ENCODE assay signal across 7 mouse cellular contexts in the genomic region with DNA sequence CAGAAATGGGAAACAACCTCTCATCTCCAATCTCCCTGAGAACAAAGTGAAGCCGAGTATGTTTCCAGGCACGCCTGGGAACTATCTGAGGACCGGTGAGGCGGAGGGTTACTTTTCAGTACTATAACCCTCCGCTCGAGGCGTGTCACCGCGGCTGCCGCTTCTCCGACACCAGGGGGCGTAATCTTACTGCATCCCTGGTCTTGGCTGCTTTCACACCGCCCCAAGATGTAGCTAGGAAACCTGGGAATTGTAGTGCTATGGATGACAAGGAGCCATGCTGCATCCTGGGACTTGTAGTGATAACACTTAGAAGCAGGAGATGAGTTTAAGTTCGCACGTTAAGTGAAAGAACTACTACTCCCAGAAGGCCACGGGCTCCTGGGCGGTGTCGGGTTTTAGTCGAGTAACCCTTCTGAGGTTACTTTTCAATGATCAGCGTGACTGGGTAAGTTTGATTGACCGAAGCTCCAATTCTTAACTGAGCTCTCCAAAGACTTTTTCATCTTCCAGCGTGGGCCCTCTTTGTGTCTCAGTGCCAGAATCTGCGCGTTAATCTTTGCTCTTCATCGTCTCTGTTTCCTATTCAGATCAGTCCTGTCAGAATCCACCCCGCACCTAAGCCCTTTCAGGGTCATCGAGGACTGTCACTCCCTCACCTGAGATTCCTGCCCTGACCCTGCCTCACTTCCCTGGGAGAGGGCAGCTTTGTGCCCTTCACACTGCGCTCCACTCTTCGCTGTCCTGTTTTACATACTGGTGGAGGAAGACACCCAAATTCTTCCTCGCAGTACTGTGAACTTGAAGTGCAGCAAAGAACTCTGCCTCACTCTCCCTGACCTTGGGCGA. TPM values are rescaled to one million over a fixed set of nuclear protein-coding genes. Genes with fewer than 3 reads are reported as not detected.
DNase-seq lines count a peak whose midpoint lies in the region; ATAC-seq lines count a peak whose summit lies in the region.

Gene Pafah2 (plus strand): TSS at position 344 of the 849 bp plus-strand sequence.

- WGBS in embryonic facial prominence, embryonic 12.5 days = under 1% methylated on average over 31 of the region's 31 CpGs
- 1% methylated on average over 31 of the region's 31 CpGs for WGBS in limb, embryonic 11.5 days
- 1% methylated on average over 31 of the region's 31 CpGs for WGBS in midbrain, embryonic 14.5 days

- no peaks in the 10 kb centered on the region for H3K36me3 ChIP-seq in embryonic facial prominence, embryonic 12.5 days
- H3K36me3 ChIP-seq in limb, embryonic 11.5 days (ENCODE audit: control insufficient read depth, insufficient read depth, low read length) = no peaks in the 10 kb centered on the region
- H3K36me3 ChIP-seq in midbrain, embryonic 14.5 days (ENCODE audit: control insufficient read depth, insufficient read depth, low read length) = no peaks in the 10 kb centered on the region

- no peaks in the 10 kb centered on the region for H3K27me3 ChIP-seq in embryonic facial prominence, embryonic 12.5 days
- H3K27me3 ChIP-seq in limb, embryonic 11.5 days (ENCODE audit: control insufficient read depth, insufficient read depth, low read length) = no peaks in the 10 kb centered on the region
- no peaks in the 10 kb centered on the region for H3K27me3 ChIP-seq in midbrain, embryonic 14.5 days (ENCODE audit: control insufficient read depth, insufficient read depth, low read length)

- H3K27ac ChIP-seq in embryonic facial prominence, embryonic 12.5 days = peak within 1 kb of the TSS; percentile 72
- H3K27ac ChIP-seq in limb, embryonic 11.5 days (replicated peaks; ENCODE audit: low read depth, low read length) = no peak within 1 kb of the TSS
- peak within 1 kb of the TSS; percentile 81 for H3K27ac ChIP-seq in midbrain, embryonic 14.5 days (replicated peaks; ENCODE audit: low read depth, low read length)

- H3K4me3 ChIP-seq in embryonic facial prominence, embryonic 12.5 days = peak within 1 kb of the TSS; percentile 56
- peak within 1 kb of the TSS; percentile 42 for H3K4me3 ChIP-seq in limb, embryonic 11.5 days (ENCODE audit: low read depth, low read length)
- peak within 1 kb of the TSS; percentile 38 for H3K4me3 ChIP-seq in midbrain, embryonic 14.5 days (replicated peaks; ENCODE audit: low read depth, low read length)

- peak; percentile 85 for DNase-seq in adrenal gland, postnatal 25 days
- DNase-seq in heart, adult 11 months = peak; percentile 100
- peak; percentile 90 for DNase-seq in kidney, adult 18-20 months
- DNase-seq in limb, embryonic 11.5 days (ENCODE audit: low spot score) = peak; percentile 94
- DNase-seq in midbrain, embryonic 14.5 days = peak; percentile 99
- DNase-seq in spleen, adult 18-20 months = peak; percentile 81 to 82

- ATAC-seq in embryonic facial prominence, embryonic 12.5 days (ENCODE audit: insufficient number of reproducible peaks, insufficient read depth, low FRiP score, low TSS enrichment) = peak; percentile 98
- peak; percentile 97 for ATAC-seq in limb, embryonic 11.5 days (ENCODE audit: insufficient number of reproducible peaks, low FRiP score, low TSS enrichment, low read depth)
- ATAC-seq in midbrain, embryonic 14.5 days (ENCODE audit: low FRiP score, low TSS enrichment) = peak; percentile 96

- H3K4me2 ChIP-seq in embryonic facial prominence, embryonic 12.5 days (replicated peaks) = peak within 1 kb of the TSS; percentile 85
- H3K4me2 ChIP-seq in limb, embryonic 11.5 days (ENCODE audit: low read depth, severe bottlenecking) = peak within 1 kb of the TSS; percentile 65
- peak within 1 kb of the TSS; percentile 75 for H3K4me2 ChIP-seq in midbrain, embryonic 14.5 days (ENCODE audit: low read length)

- H3K9me3 ChIP-seq in embryonic facial prominence, embryonic 12.5 days = no peaks in the 10 kb centered on the region
- no peaks in the 10 kb centered on the region for H3K9me3 ChIP-seq in limb, embryonic 11.5 days (ENCODE audit: control insufficient read depth, low read length)
- H3K9me3 ChIP-seq in midbrain, embryonic 14.5 days (ENCODE audit: control insufficient read depth, low read length) = no peaks in the 10 kb centered on the region

- peak within 1 kb of the TSS; percentile 62 for H3K9ac ChIP-seq in embryonic facial prominence, embryonic 12.5 days
- H3K9ac ChIP-seq in limb, embryonic 11.5 days (ENCODE audit: low read length) = peak within 1 kb of the TSS; percentile 64
- peak within 1 kb of the TSS; percentile 42 for H3K9ac ChIP-seq in midbrain, embryonic 14.5 days (replicated peaks; ENCODE audit: low read length)

- H3K4me1 ChIP-seq in embryonic facial prominence, embryonic 12.5 days = peaks cover 29% of the 10 kb centered on the region
- peaks cover 8% of the 10 kb centered on the region for H3K4me1 ChIP-seq in limb, embryonic 11.5 days (ENCODE audit: control insufficient read depth, insufficient read depth, low read length)
- H3K4me1 ChIP-seq in midbrain, embryonic 14.5 days (ENCODE audit: control insufficient read depth, insufficient read depth, low read length) = peaks cover 22% of the 10 kb centered on the region

RNA-seq across cellular contexts. Expression of gene Pafah2, which starts in this region (rescaled TPM):
- total RNA-seq in adrenal gland, postnatal 25 days (2021) = 7.9 and 9.1 TPM in 2 replicates
- 11.2 and 11.7 TPM in 2 replicates for polyA plus RNA-seq in embryonic facial prominence, embryonic 12.5 days (2016; fragmentation: Nextera tagmentation; extraction: Ambion mirVana)
- polyA plus RNA-seq in limb, embryonic 11.5 days (2014; fragmentation: Nextera tagmentation; extraction: Ambion mirVana) = 9.5 and 10.8 TPM in 2 replicates
- polyA plus RNA-seq in midbrain, embryonic 14.5 days (2014; fragmentation: Nextera tagmentation; extraction: Ambion mirVana) = 5.0 and 6.9 TPM in 2 replicates
